Mouse (Mus musculus): ENCODE results near the gene Spata5.
"Not testable (repeated sequence)": the region's sequence is repeated elsewhere in the genome, so short reads cannot be mapped to it uniquely, and the experiment has no call there.

The Spata5 gene

DNA sequence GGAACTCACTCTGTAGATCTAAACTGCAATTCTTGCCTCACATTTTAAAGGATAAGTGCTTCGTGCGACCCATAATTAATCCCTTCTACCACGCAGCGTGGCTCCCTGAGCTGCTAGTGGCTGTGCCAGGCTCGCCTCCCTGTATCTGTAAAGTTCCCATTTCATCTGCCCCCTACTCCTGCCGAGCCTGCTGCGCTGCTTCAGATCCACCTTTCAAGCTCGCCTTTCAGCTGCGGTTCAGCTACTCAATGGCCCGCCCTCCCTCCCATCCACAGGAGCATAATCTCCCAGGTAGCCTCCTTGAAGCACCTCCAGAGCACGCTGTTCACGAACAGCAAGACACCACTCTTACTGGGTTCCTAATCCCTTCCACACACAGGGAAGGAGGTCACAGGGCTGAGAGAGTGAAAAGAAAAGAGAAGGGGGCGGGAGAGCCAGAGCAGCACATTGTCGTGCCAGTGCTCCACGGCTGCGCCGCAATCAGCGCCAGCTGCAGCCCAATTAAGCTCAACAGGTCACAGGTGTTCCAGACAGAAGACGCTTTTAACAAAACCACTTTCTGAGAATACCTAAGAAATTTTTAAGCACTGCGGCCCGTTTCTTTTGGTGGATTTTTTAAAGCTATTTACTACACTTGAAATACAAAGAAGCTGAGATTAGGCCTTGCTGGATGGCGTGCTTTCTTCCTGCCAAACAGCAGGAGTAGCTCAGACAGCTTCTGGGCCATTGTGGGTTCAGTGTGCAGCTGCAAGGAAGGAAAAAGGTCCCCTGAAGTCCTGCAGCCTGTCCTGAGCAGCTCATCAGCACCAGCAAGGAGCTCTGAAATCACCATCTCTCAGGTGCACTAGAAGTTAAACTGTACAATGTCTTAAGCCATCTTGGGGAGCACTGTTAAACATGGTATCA is 150.2 kb downstream of the Spata5 start:
- no peak for DNase-seq (ENCODE audit: low read depth)

DNA sequence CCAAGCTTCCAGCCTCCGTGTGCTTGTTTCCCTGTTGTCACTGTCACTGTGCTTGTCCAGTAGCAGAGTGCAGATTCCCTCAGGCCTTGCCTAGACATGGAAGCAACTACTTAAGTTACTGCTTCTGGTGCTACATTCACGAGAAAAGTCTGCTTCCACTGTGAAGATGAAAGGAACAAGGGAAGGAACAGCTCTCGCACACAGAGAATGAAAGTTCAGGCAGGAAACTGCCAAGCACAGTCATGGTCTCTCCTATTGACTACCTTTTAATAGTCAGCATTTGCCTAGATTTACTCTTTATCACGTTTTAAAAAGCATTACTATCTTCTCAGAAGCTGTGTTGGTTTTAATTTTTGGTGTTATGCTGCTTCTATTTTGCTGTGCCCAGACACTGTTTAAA is 151.9 kb downstream of the Spata5 start:
- no peak for DNase-seq (ENCODE audit: low read depth)

DNA sequence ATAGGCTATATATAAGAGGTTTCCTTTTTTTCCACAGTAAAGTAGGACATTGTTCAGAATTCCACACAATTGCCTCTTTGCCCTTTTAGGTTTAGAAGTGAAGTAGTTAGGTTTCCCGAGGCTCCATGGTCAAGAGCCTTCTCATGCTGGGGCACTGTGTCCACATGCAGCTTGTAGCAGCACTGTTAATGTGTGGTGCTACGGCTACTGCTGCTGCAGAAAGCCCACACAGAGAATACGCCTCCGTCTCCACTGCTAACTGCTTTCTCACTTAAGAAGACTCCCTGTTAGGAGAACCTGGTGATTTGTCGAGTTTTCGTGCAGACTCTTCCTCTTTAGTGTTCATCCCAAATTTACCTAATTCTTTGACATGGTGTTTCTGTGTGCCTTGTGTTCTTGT is 152.4 kb downstream of the Spata5 start:
- DNase-seq (ENCODE audit: low read depth), result no peak

DNA sequence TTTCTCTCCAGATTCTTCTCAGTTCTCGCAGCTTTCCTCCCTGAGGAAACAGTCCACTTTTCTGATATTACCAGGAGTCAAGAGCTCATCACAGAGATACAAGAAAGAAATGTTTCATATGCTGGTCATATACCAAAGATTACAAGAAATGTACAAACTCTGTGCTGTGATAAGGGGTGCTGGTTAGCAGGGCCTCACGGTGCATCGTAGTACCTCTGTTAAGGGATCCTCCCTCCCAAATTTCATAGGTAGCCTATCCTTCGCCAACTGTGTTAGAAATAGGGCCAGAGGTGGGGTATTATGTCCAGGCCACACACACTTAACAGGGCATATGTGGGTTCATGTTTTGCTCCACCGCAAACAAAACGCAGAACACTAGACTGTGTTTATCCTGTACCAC is 157.1 kb downstream of the Spata5 start:
- DNase-seq (ENCODE audit: low read depth), result no peak

DNA sequence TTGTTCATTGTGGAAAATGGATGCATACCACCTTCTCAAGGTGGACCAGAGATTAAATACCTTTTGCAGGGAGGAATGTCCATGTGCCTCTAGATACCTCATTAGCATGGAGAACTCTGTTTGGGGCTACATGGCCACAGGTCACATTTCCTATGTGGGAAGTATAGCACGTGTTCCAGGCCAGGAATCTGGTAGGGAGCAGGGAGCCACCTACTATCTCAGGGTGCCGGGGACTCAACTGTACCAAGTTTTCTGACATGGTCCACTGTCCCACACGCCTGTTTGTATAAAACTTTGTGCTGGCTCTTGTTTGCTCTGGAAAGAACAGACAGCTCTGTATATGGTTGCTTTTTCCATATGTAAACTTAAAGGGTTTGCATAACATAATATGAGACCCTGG is 158.0 kb downstream of the Spata5 start:
- DNase-seq (ENCODE audit: low read depth), result no peak

DNA sequence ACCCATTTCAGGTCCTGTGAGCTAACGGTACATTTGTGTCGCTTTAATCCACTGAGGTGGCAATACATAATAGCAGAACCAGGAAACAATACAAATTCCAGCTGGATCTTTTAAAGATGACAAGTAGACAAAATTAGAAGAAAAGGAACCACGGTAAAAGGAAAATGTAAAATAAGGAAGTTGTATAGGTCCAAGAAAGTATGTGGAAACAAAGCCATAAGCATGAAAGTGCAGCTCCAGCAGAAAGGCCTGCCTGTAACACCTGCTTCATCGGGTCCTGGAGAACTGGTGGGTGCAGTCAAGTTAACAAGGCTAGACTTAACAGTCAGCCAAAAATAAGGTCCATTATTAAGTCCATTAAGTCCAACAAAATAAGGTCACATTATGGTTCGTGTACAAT is 164.9 kb downstream of the Spata5 start:
- no peak for DNase-seq (ENCODE audit: low read depth)

DNA sequence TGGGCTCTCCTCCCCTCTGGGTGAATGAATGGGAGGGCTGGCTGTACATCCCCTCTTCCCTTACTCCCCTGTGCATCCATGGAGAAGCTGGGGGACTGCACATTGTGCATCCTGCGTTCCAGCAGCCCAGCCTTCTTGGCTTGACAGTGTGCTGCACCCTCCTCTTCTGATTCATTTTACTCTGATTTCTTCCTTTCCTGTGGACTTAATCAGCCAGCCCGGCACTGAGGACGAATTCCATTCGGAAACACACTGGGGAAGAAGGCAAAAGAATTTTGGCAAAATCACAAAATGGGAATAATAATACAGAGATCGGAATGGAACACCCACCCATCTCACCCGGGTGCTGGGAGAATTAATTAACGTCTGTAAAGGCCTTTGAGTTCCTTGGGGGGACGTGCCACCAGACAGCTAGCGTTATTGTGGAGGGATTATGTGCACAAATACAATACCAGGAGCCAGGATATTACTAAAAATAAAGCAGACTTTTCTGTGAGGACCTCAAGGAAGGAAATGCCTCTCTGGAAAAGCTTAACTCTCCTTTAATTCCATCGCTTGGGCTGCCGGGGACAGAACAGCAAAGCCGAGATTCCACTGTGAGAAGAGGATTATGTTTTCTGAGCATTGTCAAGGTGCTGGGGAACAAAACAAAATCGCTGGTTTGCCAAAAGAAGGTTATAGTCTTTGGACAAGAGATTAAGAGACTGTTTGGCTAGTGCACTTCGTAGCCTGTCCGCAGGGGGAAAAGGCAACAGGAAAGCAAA is 166.5 kb downstream of the Spata5 start:
- peak; percentile 8 for DNase-seq (ENCODE audit: low read depth)

DNA sequence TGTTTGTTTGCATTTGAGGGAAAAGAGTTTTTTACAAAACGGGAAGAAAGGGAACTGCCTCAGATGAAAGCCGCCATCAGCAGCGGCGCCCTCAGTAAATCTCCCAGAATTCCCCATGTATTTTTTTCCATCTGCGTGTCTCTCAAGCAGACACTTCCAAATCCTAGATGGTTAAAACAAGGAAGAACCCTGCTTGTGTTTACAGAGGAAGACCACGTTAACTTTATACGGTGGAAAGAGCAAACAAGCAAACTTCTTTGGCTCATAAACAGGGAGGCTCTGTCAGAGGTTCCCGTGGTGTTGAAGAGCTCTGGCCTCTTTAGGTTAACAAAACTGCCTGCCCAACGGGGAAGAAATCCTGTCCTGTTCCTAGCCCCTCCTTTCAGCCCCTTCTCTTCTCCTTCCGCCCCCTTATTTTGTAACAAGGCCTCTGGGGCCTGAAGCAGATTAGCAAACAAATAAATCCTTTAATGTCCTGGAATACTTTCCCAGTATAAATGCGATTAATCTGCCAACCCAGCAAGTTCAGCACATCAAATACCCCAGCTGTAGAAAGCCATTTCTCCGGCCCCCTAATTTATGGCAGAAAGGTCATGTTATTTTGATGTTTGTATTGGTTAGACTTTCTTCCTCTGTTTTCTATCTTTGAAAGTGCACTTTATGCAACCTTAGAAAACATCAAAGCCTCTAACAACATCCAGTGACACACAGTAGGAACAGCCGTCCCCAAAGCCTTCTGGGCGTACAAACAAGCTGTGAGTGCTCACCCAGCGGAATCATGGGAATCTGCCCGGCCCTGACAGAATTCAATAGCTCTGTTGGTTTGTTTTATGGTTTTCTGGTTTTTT is 167.3 kb downstream of the Spata5 start:
- DNase-seq (ENCODE audit: low read depth), result peak; percentile 2

DNA sequence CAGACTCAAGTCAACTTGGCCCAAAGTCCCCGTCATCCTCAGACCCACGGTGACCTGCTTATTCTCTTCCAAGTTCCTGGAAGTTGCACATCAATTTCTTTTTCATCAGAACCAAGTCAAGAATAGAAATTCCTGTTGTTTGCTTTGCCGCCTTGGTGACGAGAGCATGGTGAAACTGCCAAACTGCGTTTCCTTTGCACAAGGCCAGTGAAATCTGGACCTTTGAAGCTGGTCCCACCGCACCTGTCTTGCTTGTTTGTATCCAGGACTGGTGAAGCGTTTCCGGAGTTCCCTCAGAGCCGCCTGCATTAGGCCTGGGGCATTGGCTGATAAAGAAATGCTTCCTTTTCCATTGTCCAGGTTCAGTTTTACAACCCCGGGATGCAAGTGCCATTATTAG is 176.0 kb downstream of the Spata5 start:
- DNase-seq (ENCODE audit: low read depth), result no peak

DNA sequence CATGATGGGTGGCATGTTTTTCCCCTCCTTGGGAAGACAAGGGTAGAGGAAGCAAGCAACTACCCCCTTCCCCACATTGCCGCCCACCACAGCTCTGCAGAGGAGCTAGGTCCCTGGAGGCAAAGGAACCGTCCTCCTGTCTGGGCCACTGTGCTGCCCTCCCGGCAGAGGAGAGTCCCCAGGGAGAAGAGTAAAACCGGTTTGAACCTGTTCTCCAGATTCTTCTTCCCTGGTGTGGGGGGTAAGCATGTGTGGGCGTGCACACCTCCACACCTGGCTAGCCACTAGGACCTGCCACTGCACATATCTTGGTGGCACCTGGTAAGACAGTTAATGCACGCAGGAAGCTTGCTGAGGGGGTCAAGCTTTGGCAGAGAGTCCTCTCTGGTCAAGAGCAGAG is 176.8 kb downstream of the Spata5 start:
- DNase-seq (ENCODE audit: low read depth), result no peak

DNA sequence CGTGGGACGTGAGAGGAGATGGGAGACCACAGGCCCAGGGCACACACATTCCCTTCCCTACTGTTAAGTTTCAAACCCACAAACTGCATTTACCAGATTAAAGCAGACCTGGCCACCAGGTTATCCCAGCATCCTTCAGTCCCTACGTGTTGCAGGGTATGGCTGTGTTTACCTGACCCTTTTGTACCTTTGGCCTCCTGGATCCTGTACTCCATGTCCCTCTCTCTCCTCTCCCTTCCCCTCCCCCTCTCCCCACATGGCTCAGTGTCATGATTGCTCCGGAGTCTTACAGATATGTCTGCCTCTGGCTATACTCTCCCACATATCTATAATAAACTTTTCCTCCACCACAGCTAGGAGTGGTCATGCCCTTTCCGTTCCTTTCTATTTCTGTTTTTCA is 177.5 kb downstream of the Spata5 start:
- DNase-seq (ENCODE audit: low read depth), result no peak

DNA sequence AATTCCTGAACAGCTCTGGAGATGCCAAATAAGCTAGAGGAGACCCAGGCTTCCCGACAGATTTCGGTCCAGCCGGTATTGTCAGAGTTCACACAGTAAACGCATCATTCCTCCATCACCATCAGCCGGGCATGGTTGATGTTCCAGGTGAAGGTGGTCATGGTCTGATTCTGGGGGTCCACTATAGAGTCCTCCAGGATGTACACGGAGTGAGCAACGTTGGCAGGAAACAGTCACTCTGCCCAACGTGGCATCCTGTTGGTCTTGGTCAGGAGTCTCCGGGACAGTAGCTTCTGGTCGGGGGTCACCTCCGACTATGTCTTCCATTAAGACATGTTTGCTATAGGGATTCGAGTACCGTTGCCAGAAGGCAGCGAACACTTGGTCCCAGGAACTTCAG is 179.9 kb downstream of the Spata5 start:
- not testable (repeated sequence) for DNase-seq (ENCODE audit: low read depth)

DNA sequence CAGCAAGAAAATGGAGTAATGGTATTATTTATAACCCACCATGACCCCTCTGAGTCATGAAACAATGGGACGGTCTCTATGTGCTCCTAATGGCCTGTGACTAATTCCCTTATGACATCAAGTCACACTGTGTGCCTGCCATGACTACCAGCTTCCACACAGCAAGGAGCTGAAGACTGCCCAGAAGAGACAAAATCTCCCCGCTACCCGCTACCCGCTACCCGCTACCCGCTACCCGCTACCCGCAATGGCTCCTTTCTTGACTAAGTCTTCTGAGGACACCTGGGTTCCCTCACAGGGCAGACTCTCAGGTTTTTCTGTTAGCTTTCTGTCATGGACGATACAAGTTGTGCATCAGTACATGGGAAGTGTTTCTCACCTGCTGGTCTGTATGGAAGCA is 182.7 kb downstream of the Spata5 start:
- no peak for DNase-seq (ENCODE audit: low read depth)

DNA sequence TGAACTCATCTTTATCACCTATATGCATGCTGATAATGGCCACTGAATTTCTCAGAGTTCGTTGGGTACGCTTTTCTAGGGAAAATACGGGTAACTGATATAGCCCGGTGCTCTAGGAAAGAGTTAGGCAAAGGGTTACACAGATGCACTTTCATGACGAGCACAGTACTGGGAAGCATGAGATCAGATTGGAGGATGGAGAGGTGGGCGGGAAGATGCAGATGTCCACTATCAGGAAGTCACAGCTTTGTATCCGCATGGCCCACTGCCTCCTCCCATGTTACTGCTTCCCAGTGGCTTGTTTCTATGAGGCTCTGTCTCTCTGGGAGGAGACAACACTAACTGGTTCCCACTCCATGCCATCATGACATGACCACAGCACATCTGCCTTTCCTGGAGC is 183.2 kb downstream of the Spata5 start:
- DNase-seq (ENCODE audit: low read depth), result no peak

DNA sequence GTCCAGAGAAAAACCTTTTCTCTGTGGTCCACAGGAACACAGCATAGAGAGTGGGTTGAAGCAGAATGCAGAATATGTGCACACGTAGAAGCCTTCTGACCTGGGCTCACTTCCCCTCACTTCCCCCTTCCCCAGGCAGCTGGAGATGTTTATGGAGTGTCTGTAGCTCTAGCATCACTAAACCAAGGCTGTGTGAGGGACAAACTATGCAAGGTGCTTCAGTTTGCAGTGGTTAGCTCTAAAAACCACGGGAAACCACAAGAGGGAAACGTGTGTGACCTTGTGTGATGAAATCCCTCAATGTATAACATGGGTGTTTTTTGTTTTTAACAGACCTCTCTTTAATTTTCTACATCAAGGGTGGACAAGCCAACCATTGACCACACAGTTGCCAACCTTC is 183.8 kb downstream of the Spata5 start:
- DNase-seq (ENCODE audit: low read depth), result no peak

DNA sequence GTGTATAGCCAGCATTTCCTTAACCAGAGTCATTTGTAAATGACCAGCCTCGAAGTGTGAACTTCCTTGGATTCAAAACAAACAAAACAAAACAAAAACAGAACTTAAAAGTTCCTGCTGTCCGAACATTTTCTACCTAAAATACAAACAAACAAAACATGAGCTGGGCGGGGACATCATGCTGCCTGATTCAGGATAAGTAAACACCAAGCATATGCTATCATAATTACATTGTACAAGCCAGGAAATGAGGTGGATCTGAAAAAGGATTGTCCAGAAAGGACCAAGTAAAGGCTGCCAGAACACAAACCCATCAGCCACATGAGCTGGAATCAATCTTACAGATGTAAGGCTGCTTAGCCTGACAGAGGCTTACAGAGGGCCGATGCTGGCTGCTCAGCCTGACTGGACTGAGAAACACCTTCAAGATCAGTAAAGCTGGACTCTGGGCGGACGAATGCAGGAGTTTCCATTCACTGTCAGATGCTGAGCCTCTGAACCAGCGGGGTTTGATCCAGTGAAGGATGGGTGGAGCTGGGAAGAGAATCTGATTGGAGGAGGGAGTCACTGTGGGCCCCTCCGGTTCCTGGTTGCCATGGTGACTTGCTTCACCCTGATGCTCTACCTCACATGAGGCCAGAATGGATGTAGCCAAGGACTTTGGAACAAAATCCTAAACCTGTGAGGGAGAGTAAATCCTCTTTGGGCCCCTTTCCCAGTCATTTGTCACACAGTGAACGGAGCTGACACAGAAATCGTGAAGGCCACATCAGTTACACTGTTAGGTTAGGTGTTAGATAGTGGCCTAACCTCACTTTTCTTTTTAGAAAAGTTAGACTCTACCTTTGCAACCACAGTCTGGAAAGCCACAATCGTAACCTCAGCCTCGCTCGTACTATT is 185.5 kb downstream of the Spata5 start:
- no peak for DNase-seq (ENCODE audit: low read depth)

DNA sequence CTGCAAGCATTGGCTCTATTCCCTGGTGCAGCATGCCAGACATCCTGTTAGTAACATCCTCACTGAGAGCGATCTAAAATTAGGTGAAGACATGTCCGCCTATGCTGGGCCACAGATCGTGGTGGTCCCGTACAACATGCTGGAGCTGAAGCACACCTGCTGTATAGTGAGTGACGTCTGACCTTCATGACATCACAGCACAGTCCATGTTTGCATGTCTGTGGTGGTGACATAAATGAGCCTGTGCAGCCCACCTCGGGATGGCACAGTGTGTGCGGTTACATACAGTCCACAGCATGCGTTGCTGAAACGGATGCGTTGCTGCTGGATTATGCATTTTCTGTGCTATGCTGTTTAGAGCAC is 186.2 kb downstream of the Spata5 start:
- no peak for DNase-seq (ENCODE audit: low read depth)

DNA sequence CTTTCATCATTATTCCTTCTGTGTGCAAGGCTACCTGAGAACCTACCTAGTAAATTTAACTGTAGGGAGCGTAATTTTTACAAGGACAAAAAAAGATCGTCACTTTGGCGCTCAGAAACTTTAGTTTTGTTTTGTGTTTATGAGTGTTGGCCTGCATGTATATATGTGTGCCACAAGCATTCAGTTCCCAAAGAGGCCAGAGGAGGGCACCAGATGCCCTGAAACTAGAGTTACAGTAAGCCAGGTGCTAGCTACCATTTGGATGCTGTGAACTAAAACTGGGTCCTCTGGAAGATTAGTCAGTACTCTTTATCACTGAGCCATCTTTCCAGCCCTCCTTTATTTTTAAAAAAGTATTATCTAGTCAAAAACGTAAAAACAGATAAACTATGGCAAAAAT is 189.2 kb downstream of the Spata5 start:
- no peak for DNase-seq (ENCODE audit: low read depth)

DNA sequence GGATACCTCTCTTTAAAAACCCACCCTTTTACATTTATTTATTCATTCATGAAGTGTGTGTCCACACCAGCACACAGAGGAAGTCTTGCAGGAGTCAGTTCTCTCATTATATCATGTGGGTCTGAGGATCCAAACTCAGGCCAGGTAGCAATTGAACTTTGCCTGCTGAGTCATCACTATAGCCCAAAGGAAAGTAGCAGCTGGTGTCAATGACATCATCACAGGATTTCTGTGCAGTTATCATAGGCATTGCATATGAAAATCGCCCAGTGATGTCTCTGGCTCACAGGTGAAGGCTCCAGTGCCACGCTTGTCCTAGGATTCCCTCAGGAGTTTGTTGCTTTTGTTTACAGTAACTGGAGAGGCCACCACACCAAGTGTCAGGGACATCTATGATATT is 191.0 kb downstream of the Spata5 start:
- DNase-seq (ENCODE audit: low read depth), result no peak

DNA sequence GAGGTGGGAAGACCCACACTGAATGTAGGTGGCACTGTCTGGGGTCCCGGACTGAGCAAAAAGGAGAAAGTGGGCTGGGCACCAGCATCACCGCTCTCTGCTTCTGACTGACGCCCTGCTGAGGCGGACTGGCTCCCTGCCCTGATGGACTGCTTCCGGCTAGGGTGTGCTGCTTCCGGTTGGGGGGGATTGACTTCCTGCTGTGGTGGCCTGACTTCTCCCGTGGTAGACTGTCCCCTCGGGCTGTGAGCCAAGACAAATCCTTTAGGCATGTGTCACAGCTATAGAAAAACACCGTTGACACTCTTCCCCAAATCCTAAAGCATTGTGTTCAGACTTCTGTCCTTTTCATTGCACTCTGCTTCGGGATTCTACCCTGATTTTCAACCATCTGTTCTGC is 194.0 kb downstream of the Spata5 start:
- no peak for DNase-seq (ENCODE audit: low read depth)

DNA sequence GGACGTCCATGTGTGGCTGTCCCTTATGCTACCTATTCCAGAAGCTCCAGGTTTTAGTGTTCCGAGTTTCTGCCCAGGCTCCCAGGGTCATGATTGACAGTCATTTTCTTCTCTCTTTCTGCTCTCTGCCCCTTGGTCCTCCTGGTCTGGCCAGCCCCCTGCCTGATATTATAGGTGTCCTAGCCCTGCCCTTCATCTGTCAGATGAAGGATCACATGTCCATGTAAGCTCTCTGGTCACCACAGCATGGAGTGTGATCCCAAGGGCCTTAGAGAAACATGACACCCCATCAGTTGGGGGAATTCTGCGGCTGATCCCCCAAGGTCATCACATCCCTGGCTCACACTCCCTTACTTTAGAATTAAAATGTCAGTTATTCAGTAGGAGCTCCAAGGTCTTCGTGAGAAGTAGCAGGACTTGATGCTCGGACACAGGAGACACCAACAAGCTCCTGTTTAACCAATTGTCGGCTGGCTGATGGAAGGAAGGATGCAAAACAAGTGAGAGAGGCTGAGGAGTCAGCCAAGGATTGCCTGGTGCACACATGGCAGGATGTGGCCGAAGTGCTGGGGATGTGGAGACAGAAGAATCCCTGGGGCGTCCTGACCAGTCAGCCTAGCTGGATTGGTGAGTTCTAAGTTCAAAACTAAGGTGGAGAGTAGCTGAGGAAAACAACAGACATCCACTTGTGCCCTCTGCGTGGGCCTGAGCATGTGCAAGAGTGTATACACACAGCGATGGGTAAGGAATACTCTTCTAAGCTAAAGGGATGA is 195.4 kb downstream of the Spata5 start:
- DNase-seq (ENCODE audit: low read depth), result no peak
